Mouse (Mus musculus): Measurements from ENCODE around the gene Polr3e.
"Not testable (repeated sequence)": the region's sequence is repeated elsewhere in the genome, so short reads cannot be mapped to it uniquely, and the experiment has no call there.

Gene Polr3e

DNA sequence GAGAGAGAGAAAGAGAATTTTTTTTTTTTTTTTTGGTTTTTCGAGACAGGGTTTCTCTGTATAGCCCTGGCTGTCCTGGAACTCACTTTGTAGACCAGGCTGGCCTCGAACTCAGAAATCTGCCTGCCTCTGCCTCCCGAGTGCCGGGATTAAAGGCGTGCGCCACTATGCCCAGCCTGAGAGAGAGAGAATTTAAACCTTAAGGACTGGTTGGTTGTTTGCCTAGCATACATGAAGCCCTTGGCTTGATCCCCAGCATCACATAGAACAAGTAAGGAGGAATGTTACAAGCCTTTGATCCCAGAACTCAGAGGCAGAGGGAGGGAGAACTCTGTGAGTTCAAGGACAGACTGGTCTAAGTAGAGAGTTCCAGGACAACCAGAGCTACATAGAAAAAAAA is 6.3 kb upstream of the Polr3e start:
- DNase-seq (ENCODE audit: low spot score), result not testable (repeated sequence)

DNA sequence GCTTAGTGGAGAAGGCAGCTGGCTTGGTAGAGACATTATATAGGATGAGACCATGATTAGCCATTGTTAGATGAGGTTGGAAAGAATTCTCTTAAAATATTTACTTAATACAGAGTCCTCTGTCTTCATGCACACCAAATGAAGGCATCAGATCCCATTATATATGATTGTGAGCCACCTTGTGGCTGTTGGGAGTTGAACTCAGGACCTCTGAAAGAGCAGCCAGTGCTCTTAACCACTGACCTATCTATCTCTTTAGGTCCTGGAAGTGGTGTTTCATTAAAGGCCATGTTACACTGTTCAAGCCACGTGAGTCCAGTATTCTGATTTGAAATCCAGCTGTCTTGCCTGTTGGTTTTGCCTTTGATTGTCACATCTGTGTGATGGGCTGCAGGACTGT is 4.2 kb upstream of the Polr3e start:
- no peak for DNase-seq (ENCODE audit: low spot score)

DNA sequence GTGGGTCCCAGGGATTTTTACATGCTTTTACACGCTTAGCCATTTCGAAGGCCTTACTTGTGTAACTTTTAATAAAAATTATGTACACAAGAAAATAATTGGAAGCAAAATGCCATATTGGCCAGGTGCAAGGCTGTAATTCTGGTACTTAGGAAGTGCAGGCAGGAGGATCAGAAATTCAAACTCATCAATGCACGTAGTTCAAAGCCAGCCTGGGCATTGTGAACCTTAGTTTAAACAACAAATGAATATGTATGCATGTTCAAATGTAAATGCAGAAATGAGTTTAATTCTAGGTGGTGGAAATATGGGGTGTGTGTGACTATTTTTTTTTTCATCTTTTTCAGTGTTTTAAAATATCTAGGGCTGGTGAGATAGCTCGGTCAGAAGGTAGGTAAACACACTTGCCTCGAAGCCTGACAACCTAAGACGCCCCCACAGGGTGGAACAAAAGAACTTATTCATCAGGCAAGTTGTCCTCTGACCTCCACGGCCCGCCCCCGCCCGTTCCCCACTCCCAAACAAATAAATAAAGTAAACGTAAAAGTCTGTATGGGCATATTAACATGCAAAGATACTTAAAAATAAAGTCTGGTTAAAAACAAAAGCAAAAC is 1.2 kb upstream of the Polr3e start:
- no peak for DNase-seq (ENCODE audit: low spot score)

DNA sequence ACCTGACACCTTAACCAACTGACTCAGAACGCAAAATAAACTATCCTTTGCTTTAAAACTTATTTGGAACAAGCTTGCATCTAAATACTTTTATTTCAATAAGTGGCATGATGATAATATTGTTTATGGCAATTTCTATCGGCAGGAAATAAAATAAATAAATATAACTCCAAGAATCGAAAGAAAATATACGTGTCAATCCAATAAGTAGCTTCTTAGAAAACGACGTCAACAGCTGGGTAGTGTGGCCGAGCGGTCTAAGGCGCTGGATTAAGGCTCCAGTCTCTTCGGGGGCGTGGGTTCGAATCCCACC is 309 bp upstream of the Polr3e start:
- DNase-seq (ENCODE audit: low spot score), result no peak

DNA sequence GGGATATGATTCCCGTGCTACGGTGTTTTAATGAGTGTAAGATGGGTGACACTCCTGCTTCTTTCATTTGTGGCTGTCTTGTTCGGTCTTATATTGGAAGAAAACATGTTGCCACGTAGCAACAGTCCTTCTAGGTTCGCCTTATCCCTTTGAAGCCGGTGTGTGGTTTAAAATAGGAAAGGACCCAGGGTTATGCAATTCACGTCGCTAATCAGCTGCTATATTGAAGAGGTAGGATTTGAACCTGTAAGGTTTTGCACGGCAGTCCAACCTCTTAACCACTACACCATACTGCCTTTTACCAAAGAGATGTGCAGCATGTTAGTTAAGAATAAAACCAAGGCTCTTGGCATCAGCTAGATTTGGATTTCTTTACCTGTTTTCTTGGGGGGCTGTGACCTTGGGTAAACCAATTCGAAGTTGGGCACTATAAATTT is 1.0 kb downstream of the Polr3e start:
- DNase-seq (ENCODE audit: low spot score), result peak; percentile 84

DNA sequence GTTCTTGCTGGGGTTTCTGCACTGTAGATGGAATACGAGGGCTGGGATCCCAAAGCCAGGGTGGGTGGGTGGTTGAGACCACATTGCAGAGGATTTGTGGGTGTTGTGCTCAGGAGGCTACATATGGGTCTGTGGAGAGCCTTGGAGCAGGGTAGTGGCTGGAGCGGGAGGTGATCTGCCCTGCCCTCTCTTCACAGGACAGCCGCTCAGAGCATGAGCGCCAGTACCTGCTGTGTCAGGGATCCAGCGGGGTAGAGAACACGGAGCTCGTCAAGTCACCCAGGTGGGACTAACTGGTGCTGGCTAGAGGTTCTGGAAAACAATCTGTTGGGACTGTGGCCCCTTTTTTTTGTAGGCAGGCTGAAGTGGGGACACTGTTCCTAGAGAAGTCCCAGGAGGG is 15.6 kb downstream of the Polr3e start:
- DNase-seq (ENCODE audit: low spot score), result no peak

DNA sequence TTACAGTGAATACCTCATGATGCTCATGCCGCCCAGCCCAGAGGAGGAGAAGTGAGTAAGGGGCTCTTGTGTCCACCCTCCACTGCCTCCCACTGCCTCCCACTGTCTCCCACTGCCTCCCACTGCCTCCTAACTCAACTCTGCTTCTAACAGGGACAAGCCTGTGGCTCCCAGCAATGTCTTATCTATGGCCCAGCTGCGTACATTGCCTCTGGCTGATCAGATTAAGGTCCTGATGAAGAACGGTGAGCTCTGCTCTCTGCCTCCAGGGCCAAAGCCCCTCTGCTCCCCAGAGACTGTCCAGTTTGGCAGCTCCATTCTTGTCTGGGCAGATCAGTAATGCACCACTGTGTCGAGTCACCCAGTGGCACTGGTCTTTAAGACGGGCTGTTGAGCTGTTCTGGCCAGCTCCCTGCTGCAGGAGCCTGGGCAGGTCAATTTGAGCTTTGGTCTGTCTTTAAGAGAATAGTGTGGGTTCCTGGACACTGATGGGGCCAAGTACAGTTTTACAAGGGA is 16.2 kb downstream of the Polr3e start:
- no peak for DNase-seq (ENCODE audit: low spot score)

DNA sequence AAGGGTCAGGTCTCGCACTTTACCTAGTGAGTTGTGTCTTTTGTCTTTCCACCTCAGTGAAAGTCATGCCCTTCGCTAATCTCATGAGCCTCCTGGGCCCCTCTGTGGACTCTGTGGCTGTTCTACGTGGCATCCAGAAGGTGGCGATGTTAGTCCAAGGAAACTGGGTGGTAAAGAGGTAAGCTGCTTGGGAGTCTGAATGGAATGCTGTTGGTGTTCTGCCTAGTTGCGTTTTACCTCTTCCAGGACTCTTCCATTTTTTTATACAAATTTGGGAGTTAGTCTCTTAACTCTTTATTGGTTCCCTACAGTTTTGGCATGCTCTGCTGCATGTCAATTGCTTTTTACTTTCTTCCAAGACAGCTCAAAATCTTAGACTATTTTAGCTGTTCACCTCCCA is 17.2 kb downstream of the Polr3e start:
- peak; percentile 59 for DNase-seq (ENCODE audit: low spot score)

DNA sequence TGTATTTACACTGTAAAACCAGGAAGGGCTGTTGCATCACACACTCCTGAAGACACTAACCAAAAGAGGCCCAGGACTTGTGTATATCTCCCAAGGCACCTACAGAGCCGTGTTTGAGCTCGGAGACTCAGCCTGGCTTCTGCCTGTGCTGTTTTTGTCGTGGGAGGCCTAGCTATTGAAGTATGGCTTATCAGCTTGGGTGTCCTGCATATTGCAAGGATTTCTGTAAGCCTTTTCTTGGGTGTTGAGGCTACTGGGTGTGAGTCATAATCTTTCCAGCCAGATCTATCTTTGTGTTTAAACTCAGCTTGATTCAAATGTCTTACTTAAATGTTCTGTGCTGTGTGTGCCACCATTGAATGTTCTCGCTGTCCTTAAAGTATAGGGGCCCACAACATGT is 19.0 kb downstream of the Polr3e start:
- no peak for DNase-seq (ENCODE audit: low spot score)

DNA sequence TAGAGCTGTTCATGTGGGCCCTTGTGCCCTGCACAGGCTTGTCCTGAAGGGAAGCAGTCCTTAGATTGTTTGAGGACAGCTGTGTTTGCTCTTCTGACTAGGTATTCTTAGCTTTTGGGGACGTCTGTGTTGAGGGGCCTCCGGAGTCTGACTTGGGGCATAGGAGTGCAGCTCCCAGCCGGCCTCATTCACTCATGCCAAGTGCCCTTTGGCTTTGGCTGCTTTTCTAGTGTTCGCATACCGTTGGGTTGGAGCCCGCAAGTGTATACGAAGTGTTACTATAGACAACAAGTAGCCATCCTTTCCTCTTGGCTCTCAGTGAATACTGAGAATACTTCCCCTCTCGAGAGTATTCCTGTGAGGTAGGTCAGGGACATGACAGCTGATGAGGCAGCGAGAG is 20.7 kb downstream of the Polr3e start:
- DNase-seq (ENCODE audit: low spot score), result no peak

DNA sequence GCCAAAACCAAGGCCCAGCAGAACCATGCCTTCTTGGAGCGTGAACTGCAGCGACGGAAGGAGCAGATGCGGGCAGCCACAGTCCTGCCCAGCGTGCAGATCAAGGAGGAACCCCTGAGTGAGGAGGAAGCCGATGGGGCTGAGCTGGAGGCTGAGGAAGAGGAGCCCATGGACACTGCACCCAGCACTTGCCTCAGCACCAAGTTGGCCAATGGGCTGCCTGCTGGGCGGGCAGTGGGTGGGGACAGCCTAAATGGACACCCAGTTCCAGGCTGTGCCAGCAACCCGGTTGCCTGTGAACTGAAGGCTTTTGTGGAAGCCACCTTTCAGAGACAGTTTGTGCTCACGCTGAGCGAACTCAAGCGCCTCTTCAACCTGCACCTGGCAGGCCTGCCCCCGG is 22.8 kb downstream of the Polr3e start:
- DNase-seq (ENCODE audit: low spot score), result no peak

DNA sequence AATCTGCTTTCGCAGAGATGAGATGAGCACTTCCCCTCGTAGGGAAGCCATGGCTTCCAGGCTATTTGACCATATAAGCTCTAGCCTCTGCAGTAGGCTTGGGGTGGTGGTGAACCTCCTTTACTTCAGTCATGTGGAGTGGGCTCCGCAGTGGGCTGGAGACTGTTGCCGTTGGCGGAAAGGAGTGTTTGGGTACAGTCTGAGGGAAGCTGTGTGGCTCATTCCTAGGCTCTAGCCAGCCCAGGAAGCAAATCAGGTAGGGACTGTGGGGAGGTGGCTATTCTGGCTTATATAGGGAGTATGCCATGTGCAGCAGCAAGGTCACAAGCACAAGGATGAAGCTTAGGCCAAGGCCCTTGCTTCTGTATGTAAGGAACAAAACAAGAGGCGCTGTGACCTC is 23.7 kb downstream of the Polr3e start:
- DNase-seq (ENCODE audit: low spot score), result no peak

DNA sequence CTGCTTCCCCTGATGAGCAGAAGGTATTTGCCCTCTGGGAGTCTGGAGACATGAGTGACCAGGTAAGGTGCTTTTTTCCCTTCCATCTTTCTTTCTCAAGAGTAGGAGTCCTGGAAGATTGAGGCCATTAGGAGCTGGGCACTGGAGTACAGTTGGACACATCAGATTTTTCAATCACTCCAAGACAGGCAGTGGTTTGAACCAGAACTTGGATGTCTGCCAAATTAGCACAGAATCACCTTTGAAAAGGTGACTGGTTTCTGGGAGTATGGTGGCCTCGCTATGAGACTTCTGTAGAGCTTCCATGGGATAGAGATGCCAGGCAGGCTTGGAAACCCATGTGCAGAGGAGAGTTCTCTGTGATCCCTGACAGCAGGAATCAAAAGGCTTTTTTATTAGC is 25.0 kb downstream of the Polr3e start:
- no peak for DNase-seq (ENCODE audit: low spot score)

DNA sequence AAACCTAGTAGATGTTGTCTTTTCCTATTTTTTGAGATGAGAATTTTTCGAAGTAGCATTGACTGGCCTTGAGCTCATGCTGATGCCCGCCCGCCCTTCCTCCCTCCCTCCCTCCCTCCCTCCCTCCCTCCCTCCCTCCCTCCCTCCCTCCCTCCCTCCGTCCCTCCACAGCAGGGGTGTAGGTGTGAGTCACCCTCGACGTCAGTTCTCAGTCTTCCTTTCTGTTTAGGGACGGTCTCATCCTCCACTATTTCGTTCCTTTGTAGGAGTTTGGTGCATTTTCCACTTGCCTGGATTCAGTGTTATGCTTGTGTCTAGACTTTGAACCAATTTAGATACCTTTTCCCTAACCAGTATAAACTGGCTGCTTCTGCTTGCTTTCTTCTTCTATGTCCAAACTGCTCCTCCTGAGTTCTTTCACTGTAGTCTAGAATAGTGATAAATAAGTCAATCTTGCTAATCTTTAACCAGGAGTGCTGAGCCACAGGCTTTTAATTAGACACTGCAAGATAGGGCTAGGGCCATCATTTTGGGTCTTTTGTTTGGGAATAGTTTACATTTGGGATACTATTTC is 26.5 kb downstream of the Polr3e start:
- DNase-seq (ENCODE audit: low spot score), result no peak

DNA sequence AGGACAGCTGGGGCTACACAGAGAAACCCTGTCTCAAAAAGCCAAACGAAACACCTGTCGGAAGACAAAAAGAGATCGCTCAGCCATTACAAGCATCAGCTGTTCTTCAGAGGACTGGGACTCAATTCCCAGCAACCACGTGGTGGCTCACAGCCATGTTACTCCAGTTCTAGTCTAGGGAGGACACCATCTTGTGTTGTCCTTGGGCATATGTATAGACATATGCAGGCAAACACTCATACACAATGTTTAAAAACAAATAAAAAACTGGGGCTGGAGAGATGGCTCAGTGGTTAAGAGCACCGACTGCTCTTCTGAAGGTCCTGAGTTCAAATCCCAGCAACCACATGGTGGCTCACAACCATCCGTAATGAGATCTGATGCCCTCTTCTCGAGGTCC is 36.0 kb downstream of the Polr3e start:
- not testable (repeated sequence) for DNase-seq (ENCODE audit: low spot score)

DNA sequence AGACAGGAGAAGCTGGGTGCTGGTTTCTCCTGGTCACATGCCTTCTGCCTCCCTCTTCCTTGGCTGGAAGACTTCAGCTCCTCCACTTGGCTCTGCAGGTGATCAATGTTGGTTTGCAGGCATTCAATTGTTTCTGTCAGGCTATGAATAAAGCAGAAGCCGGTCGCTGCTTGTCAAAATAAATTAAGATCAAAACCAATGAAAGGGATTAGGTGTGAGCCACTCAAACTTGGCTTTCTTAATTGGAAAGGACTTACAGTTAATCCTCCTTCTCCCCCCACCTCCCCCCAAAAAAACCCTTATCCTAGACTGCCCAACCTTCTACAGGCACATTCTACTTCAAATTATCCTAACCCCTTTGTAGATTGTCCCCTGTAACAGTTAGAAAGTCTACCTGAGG is 42.6 kb downstream of the Polr3e start:
- no peak for DNase-seq (ENCODE audit: low spot score)

DNA sequence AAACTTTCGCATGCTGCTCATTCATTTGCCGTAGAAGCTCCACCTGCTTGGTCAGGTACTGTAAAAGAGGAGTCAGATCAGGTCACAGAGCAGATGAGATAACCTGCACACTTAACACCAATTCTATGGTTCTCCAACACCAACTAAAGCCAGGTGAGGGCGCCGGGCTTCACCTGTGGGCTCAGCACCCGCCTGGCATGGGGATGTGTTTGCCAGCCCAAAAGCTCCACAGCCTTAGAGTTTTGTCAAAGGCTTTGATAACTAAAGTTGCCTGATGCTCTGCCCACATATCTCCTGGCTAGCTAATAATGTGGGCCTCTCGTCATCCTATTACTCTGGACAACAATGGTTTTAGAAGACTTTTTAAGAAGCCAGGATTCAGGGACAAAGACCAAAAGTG is 43.1 kb downstream of the Polr3e start:
- DNase-seq (ENCODE audit: low spot score), result no peak

DNA sequence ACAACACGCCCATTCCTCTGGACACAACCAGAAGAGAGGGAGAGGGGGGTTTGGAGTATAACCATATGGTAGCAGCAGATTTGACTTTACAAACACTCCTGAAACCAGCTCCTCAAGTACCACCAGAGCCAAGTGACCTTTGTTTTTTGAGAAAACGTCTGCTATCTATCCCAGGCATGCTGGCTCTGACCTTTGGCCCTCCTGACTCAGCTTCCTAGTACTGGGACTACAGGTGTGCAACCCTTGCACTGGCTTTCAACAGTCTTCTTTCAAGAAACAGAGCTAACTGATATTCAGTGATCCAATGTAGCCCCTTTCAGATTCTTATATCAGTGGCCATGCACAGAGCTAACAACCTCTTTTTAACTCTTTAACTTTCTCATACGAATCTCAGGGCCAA is 44.3 kb downstream of the Polr3e start:
- no peak for DNase-seq (ENCODE audit: low spot score)

DNA sequence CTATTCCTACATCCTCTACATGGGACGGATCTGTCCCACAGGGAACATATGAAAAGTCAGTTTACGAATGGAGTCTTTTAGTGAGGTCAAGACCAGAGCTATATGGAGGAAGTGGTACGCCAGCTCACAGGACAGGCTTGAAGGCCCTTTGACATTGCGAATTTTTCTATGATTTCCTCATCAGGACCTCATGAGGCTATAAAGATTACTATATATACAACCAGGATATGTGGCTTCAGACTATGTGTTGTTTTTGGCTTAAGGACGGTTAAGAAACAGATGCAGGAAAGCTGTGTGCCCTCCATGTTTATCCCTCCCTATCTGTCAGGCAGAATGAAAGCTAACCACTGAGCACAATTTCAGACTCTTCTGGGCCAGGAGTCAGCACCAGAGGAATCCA is 45.6 kb downstream of the Polr3e start:
- no peak for DNase-seq (ENCODE audit: low spot score)

DNA sequence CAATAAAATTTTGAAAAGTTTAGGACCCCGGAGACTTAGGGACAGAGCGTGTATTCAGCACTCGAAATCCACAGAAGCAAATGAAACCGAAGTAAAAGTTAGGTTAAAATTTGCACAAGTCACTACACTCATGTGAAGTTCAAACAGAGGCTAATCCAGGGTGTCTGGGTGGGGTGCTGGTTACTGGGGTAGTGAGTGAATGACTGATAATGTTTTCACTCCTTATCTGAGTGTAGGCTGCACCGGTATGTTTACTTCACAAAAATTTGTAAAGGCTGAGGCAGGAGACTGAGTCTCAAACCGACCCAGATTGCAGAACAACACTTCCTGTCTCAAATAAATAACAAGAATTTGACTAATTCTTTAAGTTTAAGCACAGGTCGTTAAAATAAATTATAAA is 51.7 kb downstream of the Polr3e start:
- DNase-seq (ENCODE audit: low spot score), result no peak

DNA sequence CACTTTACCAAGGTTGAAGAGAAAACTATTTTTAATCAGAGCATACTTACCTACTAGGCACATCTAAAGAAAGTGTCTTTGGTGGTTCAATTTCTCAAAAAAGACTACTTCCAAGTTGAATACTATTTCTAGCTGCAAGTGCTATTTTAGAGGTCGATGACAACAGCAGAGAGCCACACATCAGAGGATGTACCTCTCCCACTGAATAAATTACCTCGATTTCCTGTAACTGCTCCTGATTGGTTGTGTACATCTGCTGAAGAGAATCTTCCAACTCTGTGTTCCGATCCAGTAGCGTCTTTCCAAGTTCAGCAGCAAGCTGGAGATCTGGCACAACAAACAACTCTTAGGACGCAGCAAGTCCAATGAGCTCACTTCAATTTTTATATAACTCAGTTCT is 52.6 kb downstream of the Polr3e start:
- no peak for DNase-seq (ENCODE audit: low spot score)

DNA sequence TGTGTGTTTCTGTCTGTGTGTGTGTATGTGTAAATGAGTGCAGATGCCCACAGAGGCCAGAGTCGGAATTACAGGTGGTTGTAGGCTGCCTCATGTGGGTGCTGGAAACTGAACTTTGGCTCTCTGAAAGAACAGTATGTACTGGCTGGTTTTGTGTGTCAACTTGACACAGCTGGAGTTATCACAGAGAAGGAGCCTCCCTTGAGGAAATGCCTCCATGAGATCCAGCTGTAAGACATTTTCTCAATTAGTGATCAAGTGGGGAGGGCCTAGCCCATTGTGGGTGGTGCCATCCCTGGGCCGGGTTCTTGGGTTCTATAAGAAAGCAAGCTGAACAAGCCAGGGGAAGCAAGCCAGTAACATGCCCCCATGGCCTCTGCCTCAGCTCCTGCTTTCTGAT is 54.9 kb downstream of the Polr3e start:
- not testable (repeated sequence) for DNase-seq (ENCODE audit: low spot score)

DNA sequence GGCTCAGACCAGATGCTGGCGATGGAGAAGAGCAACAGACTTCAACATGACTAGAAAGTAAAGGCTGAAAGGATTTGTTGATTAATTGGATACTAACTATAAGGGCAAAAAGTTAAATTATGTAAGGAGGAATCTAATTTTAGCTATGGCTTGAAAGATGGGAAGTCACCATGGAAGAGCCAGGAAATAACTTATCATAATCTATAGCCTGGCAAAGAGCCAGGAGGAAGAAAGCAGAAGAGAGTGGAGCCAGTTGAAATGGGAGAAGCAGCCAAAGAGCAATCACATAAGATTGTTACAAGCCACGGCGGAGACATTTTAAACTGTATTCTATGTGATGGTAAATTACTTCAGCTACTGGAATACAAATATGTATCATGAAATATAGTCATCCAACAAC is 56.5 kb downstream of the Polr3e start:
- DNase-seq (ENCODE audit: low spot score), result no peak

DNA sequence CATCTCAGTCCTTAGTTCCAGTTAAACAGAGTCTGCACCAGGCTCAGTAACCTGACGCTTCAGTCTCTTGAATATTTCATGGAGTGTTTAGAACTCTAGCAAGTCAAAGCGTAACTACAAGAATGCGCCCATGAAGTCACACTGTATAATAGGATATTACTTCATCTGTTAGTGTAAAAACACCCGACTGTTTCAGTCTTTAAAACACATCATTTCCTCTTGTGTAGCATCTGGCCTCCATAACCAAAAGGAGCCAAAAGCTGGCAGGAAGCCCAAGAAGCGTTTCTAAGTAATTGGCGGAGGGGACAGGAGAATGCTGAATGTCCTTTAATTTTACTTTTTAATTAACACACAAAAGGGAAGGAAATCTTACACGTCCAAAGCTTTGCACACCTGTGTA is 59.5 kb downstream of the Polr3e start:
- DNase-seq (ENCODE audit: low spot score), result peak; percentile 68

All from lung, postnatal 25 days (tissue).